Mouse (Mus musculus) thymus, adult 2 months (tissue): ENCODE data around the gene Noxa1. TPM values are rescaled to one million over a fixed set of nuclear protein-coding genes. Genes with fewer than 3 reads are reported as not detected.

Experiments
- DNase-seq: peaks from one replicate; pipeline ENCODE4 v3.0.0; 2021
- H3K27ac ChIP-seq: fragments of 200-500 bp; 2 replicates; pipeline ENCODE4 v1.5.1; 2012; ENCODE audit warnings: low read length, control low read depth; ENCODE audit not compliant: control insufficient read depth, insufficient read depth
- H3K27me3 ChIP-seq: fragments of 200-500 bp; 2 replicates; pipeline ENCODE4 v1.6.1; 2012; ENCODE audit warnings: mild to moderate bottlenecking, low read length, moderate library complexity, mixed read lengths; ENCODE audit not compliant: control insufficient read depth, insufficient read depth
- H3K36me3 ChIP-seq: fragments of 200-500 bp; 2 replicates; pipeline ENCODE4 v1.6.1; 2012; ENCODE audit warnings: mild to moderate bottlenecking, low read length, moderate library complexity; ENCODE audit not compliant: control insufficient read depth, insufficient read depth
- H3K4me1 ChIP-seq: fragments of 200-500 bp; replicated peaks from 2 replicates; pipeline ENCODE4 v1.6.1; 2012; ENCODE audit warnings: low read length; ENCODE audit not compliant: control insufficient read depth, insufficient read depth
- H3K4me3 ChIP-seq: fragments of 200-500 bp; 2 replicates; pipeline ENCODE4 v1.5.1; 2012; ENCODE audit warnings: mild to moderate bottlenecking, low read length, control low read depth, moderate library complexity; ENCODE audit not compliant: control insufficient read depth, insufficient read depth
- CTCF ChIP-seq: fragments of 200-500 bp; IDR thresholded peaks from 2 replicates; pipeline ENCODE4 v1.5.1; 2012; ENCODE audit warnings: mild to moderate bottlenecking, control low read depth, low read length, moderate library complexity, borderline replicate concordance; ENCODE audit not compliant: control insufficient read depth, poor library complexity, insufficient read depth; ENCODE audit errors: extremely low read depth
- POLR2A ChIP-seq: fragments of 200-500 bp; IDR thresholded peaks from 2 replicates; pipeline ENCODE4 v1.6.1; 2012; ENCODE audit warnings: mild to moderate bottlenecking, low read length, control low read depth, moderate library complexity; ENCODE audit not compliant: control insufficient read depth, poor library complexity, insufficient read depth; ENCODE audit errors: extremely low read depth
- WGBS: fragments of 180-500 bp; shearing (Covaris S2); methylation state at CpG from one replicate; pipeline ENCODE4 v1.1.7; 2018; 5-methylcytosine and 5-hydroxymethylcytosine counted together
- polyA plus RNA-seq: library from polyadenylated mRNA; depleted of rRNA; stranded (reverse); fragments of >200 nt; gene quantifications from 2 replicates; pipeline ENCODE4 v1.2.3, GENCODE M21; 2012; rRNA removed

Noxa1 gene
- polyA plus RNA-seq = 0.24 and 0.44 TPM in 2 replicates

GRCm38 (mm10) chr2:25095109-25095850 is at the start of gene Noxa1:
Gene Noxa1 (minus strand): TSS chr2:25095149.
- H3K4me1 ChIP-seq = no peaks in the 10 kb centered on the region
- no peak for TF ChIP-seq POLR2A
- peak; percentile 31; the same call in 1 of the 2 replicates for TF ChIP-seq CTCF
- H3K27me3 ChIP-seq = no peaks in the 10 kb centered on the region
- 69% methylated on average over 28 of the region's 28 CpGs for WGBS
- H3K27ac ChIP-seq = no peak within 1 kb of the TSS
- no peaks in the 10 kb centered on the region for H3K36me3 ChIP-seq
- H3K4me3 ChIP-seq = no peak within 1 kb of the TSS
- DNase-seq = no peak

DNA sequence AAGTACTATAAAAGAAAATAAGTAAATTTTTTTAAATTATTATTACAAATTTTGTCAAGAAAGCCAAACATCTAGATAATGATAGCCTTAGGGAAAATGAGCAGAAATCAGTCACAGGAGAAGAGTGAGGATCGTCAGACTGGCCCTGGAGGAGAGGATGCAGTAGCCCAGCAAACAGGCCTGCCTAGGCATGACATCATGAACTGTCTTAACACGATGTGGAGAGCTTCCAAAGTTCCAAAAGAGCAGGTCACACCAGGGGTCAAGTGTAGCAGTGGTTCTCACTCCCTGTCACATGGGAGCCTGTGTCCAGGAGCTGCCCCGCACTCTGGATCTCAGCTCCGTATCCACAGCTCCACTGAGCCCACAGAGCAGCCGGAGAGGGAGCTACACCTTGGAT is 47.0 kb upstream of the Noxa1 start:
- Histone ChIP-seq H3K4me3 (no peak overlapping the region), H3K27ac (no peak overlapping the region), H3K4me1 (no peaks in the 10 kb centered on the region), H3K36me3 (no peaks in the 10 kb centered on the region), H3K27me3 (no peaks in the 10 kb centered on the region)
- TF ChIP-seq POLR2A (no peak), CTCF (no peak)
- WGBS = 92% methylated on average over 5 of the region's 5 CpGs
- DNase-seq = no peak

GRCm38 (mm10) chr2:25141185-25141584 is 46.2 kb upstream of the Noxa1 start:
- no peaks in the 10 kb centered on the region for H3K4me1 ChIP-seq
- H3K27ac ChIP-seq = no peak overlapping the region
- DNase-seq = no peak
- WGBS = 79% methylated on average over 4 of the region's 4 CpGs
- no peak overlapping the region for H3K4me3 ChIP-seq
- H3K27me3 ChIP-seq = no peaks in the 10 kb centered on the region
- TF ChIP-seq CTCF (no peak), POLR2A (no peak)
- H3K36me3 ChIP-seq = no peaks in the 10 kb centered on the region

GRCm38 (mm10) chr2:25137832-25138231 is 42.9 kb upstream of the Noxa1 start:
- H3K27ac ChIP-seq = no peak overlapping the region
- no peak overlapping the region for H3K4me3 ChIP-seq
- H3K36me3 ChIP-seq = no peaks in the 10 kb centered on the region
- no peak for DNase-seq
- H3K4me1 ChIP-seq = no peaks in the 10 kb centered on the region
- H3K27me3 ChIP-seq = no peaks in the 10 kb centered on the region
- TF ChIP-seq POLR2A = no peak
- TF ChIP-seq CTCF = no peak
- WGBS = 81% methylated on average over 6 of the region's 6 CpGs

GRCm38 (mm10) chr2:25131601-25132000 is 36.7 kb upstream of the Noxa1 start:
- no peaks in the 10 kb centered on the region for H3K36me3 ChIP-seq
- H3K27me3 ChIP-seq = no peaks in the 10 kb centered on the region
- H3K4me1 ChIP-seq = no peaks in the 10 kb centered on the region
- TF ChIP-seq POLR2A = no peak
- no peak for TF ChIP-seq CTCF
- no peak overlapping the region for H3K4me3 ChIP-seq
- H3K27ac ChIP-seq = no peak overlapping the region
- WGBS = 46% methylated on average over 9 of the region's 9 CpGs
- DNase-seq = no peak

DNA sequence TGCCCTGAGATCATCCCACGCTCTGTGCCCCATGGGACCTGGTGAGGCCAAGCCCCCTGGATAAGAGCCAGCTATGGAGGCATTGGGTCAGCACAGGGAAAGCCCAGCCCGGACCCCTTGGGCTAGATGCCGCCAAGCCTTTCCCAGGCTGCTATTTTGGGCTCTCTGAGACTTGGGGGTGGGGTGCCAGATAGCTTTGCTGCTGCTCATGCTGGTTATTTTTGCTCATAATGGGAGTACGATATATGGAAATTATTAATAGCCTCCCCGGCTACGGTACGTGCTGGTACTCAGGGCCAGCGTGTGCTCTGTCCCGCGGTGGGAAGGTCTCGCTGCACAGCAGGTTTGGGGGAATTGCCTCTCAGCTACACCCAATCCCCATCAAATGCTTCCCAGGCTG is 33.1 kb upstream of the Noxa1 start:
- DNase-seq = no peak

GRCm38 (mm10) chr2:25127206-25127605 is 32.3 kb upstream of the Noxa1 start:
- H3K27me3 ChIP-seq = no peaks in the 10 kb centered on the region

More for the DNA sequence above, 33.1 kb upstream of the Noxa1 start:
- Histone ChIP-seq H3K36me3 (no peaks in the 10 kb centered on the region), H3K27ac (no peak overlapping the region), H3K4me3 (no peak overlapping the region), H3K4me1 (no peaks in the 10 kb centered on the region), H3K27me3 (no peaks in the 10 kb centered on the region)
- TF ChIP-seq POLR2A = no peak
- no peak for TF ChIP-seq CTCF
- 97% methylated on average over 11 of the region's 11 CpGs for WGBS

More at GRCm38 (mm10) chr2:25127206-25127605, 32.3 kb upstream of the Noxa1 start:
- no peaks in the 10 kb centered on the region for H3K4me1 ChIP-seq
- TF ChIP-seq POLR2A (no peak), CTCF (peak; percentile 91)
- no peak overlapping the region for H3K27ac ChIP-seq
- DNase-seq = peak; percentile 76
- WGBS = 53% methylated on average over 5 of the region's 5 CpGs
- H3K4me3 ChIP-seq = no peak overlapping the region
- no peaks in the 10 kb centered on the region for H3K36me3 ChIP-seq
